Mouse (Mus musculus): ENCODE data around the gene Ctc1. TPM values are rescaled to one million over a fixed set of nuclear protein-coding genes. Genes with fewer than 3 reads are reported as not detected.
"Not testable (repeated sequence)": the region's sequence is repeated elsewhere in the genome, so short reads cannot be mapped to it uniquely, and the experiment has no call there.

The Ctc1 gene
- total and polyA plus RNA-seq, 2 experiments from 2014 or later: 18.6 to 40.0 TPM

GRCm38 (mm10) chr11:68994377-68994776, 21.3 kb upstream of the Ctc1 start:
- no peaks in the 10 kb centered on the region for H3K27me3 ChIP-seq (ENCODE audit: control insufficient read depth, insufficient read depth, low read length)
- H3K27ac ChIP-seq (ENCODE audit: low read depth): no peak overlapping the region
- 94% methylated on average over 3 of the region's 3 CpGs for WGBS
- ATAC-seq (ENCODE audit: insufficient read depth, low read depth) (no peak), DNase-seq (ENCODE audit: low spot score) (no peak)
- TF ChIP-seq CTCF (IDR thresholded peaks at IDR 0.05; ENCODE audit: low read depth): peak; percentile 21; the same call in 1 of the 2 replicates
- TF ChIP-seq EP300 (IDR thresholded peaks at IDR 0.05; ENCODE audit: low read depth): no peak
- peaks cover 83% of the 10 kb centered on the region for H3K36me3 ChIP-seq (replicated peaks; ENCODE audit: control insufficient read depth, insufficient read depth, low read length)
- no peaks in the 10 kb centered on the region for H3K9me3 ChIP-seq (replicated peaks; ENCODE audit: control insufficient read depth, low read length)
- H3K4me1 ChIP-seq (ENCODE audit: control insufficient read depth, insufficient read depth): no peaks in the 10 kb centered on the region
- no peak overlapping the region for H3K9ac ChIP-seq (replicated peaks; ENCODE audit: low read depth, low read length)
- no peak overlapping the region for H3K4me3 ChIP-seq (ENCODE audit: low read depth, low read length)
- no peak overlapping the region for H3K4me2 ChIP-seq (ENCODE audit: low read depth, low read length)

GRCm38 (mm10) chr11:68997080-68997479, 18.6 kb upstream of the Ctc1 start:
- H3K4me2 ChIP-seq (ENCODE audit: low read depth, low read length): no peak overlapping the region
- H3K36me3 ChIP-seq (replicated peaks; ENCODE audit: control insufficient read depth, insufficient read depth, low read length): peaks cover 82% of the 10 kb centered on the region
- WGBS: 84% methylated on average over 4 of the region's 4 CpGs
- H3K9me3 ChIP-seq (replicated peaks; ENCODE audit: control insufficient read depth, low read length): no peaks in the 10 kb centered on the region
- H3K4me1 ChIP-seq (ENCODE audit: control insufficient read depth, insufficient read depth): no peaks in the 10 kb centered on the region
- no peak for TF ChIP-seq EP300 (IDR thresholded peaks at IDR 0.05; ENCODE audit: low read depth)
- TF ChIP-seq CTCF (IDR thresholded peaks at IDR 0.05; ENCODE audit: low read depth): no peak
- ATAC-seq (ENCODE audit: insufficient read depth, low read depth) (no peak), DNase-seq (ENCODE audit: low spot score) (no peak)
- no peak overlapping the region for H3K9ac ChIP-seq (replicated peaks; ENCODE audit: low read depth, low read length)
- H3K27ac ChIP-seq (ENCODE audit: low read depth): no peak overlapping the region
- H3K4me3 ChIP-seq (ENCODE audit: low read depth, low read length): no peak overlapping the region
- no peaks in the 10 kb centered on the region for H3K27me3 ChIP-seq (ENCODE audit: control insufficient read depth, insufficient read depth, low read length)

GRCm38 (mm10) chr11:69002782-69003181, 12.9 kb upstream of the Ctc1 start:
- not testable (repeated sequence) for H3K4me3 ChIP-seq (ENCODE audit: low read depth, low read length); H3K4me1 ChIP-seq (ENCODE audit: control insufficient read depth, insufficient read depth); H3K27ac ChIP-seq (ENCODE audit: low read depth); H3K4me2 ChIP-seq (ENCODE audit: low read depth, low read length); H3K27me3 ChIP-seq (ENCODE audit: control insufficient read depth, insufficient read depth, low read length); H3K9ac ChIP-seq (replicated peaks; ENCODE audit: low read depth, low read length); DNase-seq (ENCODE audit: low spot score); ATAC-seq (ENCODE audit: insufficient read depth, low read depth); H3K9me3 ChIP-seq (replicated peaks; ENCODE audit: control insufficient read depth, low read length)
- peaks cover 46% of the 10 kb centered on the region for H3K36me3 ChIP-seq (replicated peaks; ENCODE audit: control insufficient read depth, insufficient read depth, low read length)
- WGBS: 90% methylated on average over 4 of the region's 4 CpGs

- H3K9me3 ChIP-seq (replicated peaks; ENCODE audit: control insufficient read depth, low read length): no peaks in the 10 kb centered on the region
- peak; percentile 22 for TF ChIP-seq CTCF (IDR thresholded peaks at IDR 0.05; ENCODE audit: low read depth)
- no peak for TF ChIP-seq EP300 (IDR thresholded peaks at IDR 0.05; ENCODE audit: low read depth)
- DNase-seq (ENCODE audit: low spot score): no peak
- no peaks in the 10 kb centered on the region for H3K27me3 ChIP-seq (ENCODE audit: control insufficient read depth, insufficient read depth, low read length)
- 41% methylated on average over 4 of the region's 4 CpGs for WGBS
- H3K27ac ChIP-seq (ENCODE audit: low read depth): no peak overlapping the region
- H3K9ac ChIP-seq (replicated peaks; ENCODE audit: low read depth, low read length): no peak overlapping the region
- no peak overlapping the region for H3K4me3 ChIP-seq (ENCODE audit: low read depth, low read length)
- H3K36me3 ChIP-seq (replicated peaks; ENCODE audit: control insufficient read depth, insufficient read depth, low read length): peaks cover 38% of the 10 kb centered on the region
- ATAC-seq (ENCODE audit: insufficient read depth, low read depth): no peak
- no peak overlapping the region for H3K4me2 ChIP-seq (ENCODE audit: low read depth, low read length)
- 0 out of 2 replicates have a peak, but pooled peaks cover 5% of the 10 kb centered on the region for H3K4me1 ChIP-seq (ENCODE audit: control insufficient read depth, insufficient read depth)
These were observed 12.1 kb upstream of the Ctc1 start for GRCm38 (mm10) chr11:69003592-69003991.

DNA sequence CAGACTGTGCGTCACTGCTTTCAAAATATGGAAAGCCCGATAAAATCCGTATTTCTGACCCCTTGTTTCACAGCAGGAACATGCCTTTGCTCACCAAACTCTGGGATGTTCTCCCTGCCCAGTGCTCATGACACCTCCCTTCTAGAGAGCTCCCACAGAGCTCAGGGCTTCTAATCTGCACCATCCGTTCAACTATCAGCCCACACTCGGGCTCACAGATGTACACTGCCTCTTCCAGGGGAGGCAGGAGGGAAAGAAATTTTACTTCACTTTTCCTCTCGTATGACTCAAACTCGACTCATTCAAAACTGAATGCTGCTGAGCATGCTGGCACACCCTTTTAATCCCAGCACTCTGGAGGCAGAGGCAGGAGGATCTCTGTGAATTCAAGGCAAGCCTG, 10.5 kb upstream of the Ctc1 start:
- no peak overlapping the region for H3K4me3 ChIP-seq (ENCODE audit: low read depth, low read length)
- 0 out of 2 replicates have a peak, but pooled peaks cover 5% of the 10 kb centered on the region for H3K4me1 ChIP-seq (ENCODE audit: control insufficient read depth, insufficient read depth)
- H3K27ac ChIP-seq (ENCODE audit: low read depth): no peak overlapping the region
- peaks cover 24% of the 10 kb centered on the region for H3K36me3 ChIP-seq (replicated peaks; ENCODE audit: control insufficient read depth, insufficient read depth, low read length)
- 80% methylated on average over 7 of the region's 7 CpGs for WGBS
- ATAC-seq (ENCODE audit: insufficient read depth, low read depth) (no peak), DNase-seq (ENCODE audit: low spot score) (no peak)
- no peak overlapping the region for H3K9ac ChIP-seq (replicated peaks; ENCODE audit: low read depth, low read length)
- no peak overlapping the region for H3K4me2 ChIP-seq (ENCODE audit: low read depth, low read length)
- no peak for TF ChIP-seq EP300 (IDR thresholded peaks at IDR 0.05; ENCODE audit: low read depth)
- H3K9me3 ChIP-seq (replicated peaks; ENCODE audit: control insufficient read depth, low read length): no peaks in the 10 kb centered on the region
- no peaks in the 10 kb centered on the region for H3K27me3 ChIP-seq (ENCODE audit: control insufficient read depth, insufficient read depth, low read length)

DNA sequence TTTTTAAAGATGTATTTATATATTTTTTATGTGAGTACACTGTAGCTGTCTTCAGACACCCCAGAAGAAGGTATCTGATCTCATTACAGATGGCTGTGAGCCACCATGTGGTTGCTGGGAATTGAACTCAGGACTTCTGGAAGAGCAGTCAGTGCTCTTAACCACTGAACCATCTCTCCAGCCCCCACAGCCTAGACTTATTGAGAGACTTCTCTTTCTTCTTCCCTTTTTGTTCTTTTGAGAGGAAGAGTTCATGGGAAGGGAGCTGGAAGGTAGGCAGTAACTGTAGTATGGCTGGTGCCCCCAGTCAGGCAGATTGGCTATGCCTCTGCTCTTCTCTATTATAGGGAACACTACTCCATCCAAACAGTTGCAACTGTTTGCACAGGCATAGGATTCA, 9.1 kb upstream of the Ctc1 start:
- not testable (repeated sequence) for H3K9ac ChIP-seq (replicated peaks; ENCODE audit: low read depth, low read length); ATAC-seq (ENCODE audit: insufficient read depth, low read depth); DNase-seq (ENCODE audit: low spot score); H3K27ac ChIP-seq (ENCODE audit: low read depth); H3K9me3 ChIP-seq (replicated peaks; ENCODE audit: control insufficient read depth, low read length); H3K4me3 ChIP-seq (ENCODE audit: low read depth, low read length); H3K27me3 ChIP-seq (ENCODE audit: control insufficient read depth, insufficient read depth, low read length); H3K4me2 ChIP-seq (ENCODE audit: low read depth, low read length); H3K4me1 ChIP-seq (ENCODE audit: control insufficient read depth, insufficient read depth)
- peaks cover 11% of the 10 kb centered on the region for H3K36me3 ChIP-seq (replicated peaks; ENCODE audit: control insufficient read depth, insufficient read depth, low read length)

Data from heart, postnatal 0 days (tissue).